Mouse (Mus musculus) olfactory bulb, adult 2 months (tissue): ENCODE measurements around the gene Ttc30a2. TPM values are rescaled to one million over a fixed set of nuclear protein-coding genes. Genes with fewer than 3 reads are reported as not detected.
"Not testable (repeated sequence)": the region's sequence is repeated elsewhere in the genome, so short reads cannot be mapped to it uniquely, and the experiment has no call there.

ENCODE experiments used
- H3K27ac ChIP-seq: fragments of 200-500 bp; 2 replicates; pipeline ENCODE4 v1.5.1; 2012; ENCODE audit warnings: low read depth, low read length; ENCODE audit not compliant: insufficient read depth
- H3K4me1 ChIP-seq: fragments of 200-500 bp; 2 replicates; pipeline ENCODE4 v1.6.1; 2012; ENCODE audit warnings: low read length; ENCODE audit not compliant: control insufficient read depth, insufficient read depth
- H3K4me3 ChIP-seq: fragments of 200-500 bp; 2 replicates; pipeline ENCODE4 v1.5.1; 2012; ENCODE audit warnings: mild to moderate bottlenecking, low read depth, low read length, moderate library complexity; ENCODE audit not compliant: insufficient read depth
- CTCF ChIP-seq: fragments of 200-500 bp; IDR thresholded peaks from 2 replicates; pipeline ENCODE4 v1.5.1; 2012; ENCODE audit warnings: low read depth, mild to moderate bottlenecking, low read length, moderate library complexity; ENCODE audit not compliant: insufficient read depth
- POLR2A ChIP-seq: fragments of 200-500 bp; IDR thresholded peaks from 2 replicates; pipeline ENCODE4 v1.6.1; 2012; ENCODE audit warnings: mild to moderate bottlenecking, low read depth, low read length, moderate library complexity; ENCODE audit not compliant: insufficient read depth
- WGBS: fragments of 180-500 bp; shearing (Covaris S2); methylation state at CpG from one replicate; pipeline ENCODE4 v1.1.7; 2018; 5-methylcytosine and 5-hydroxymethylcytosine counted together
- polyA plus RNA-seq: library from polyadenylated mRNA; stranded (reverse); fragments of >200 nt; gene quantifications from 2 replicates; pipeline ENCODE4 v1.2.4, GENCODE M21; 2012; ENCODE audit warnings: low replicate concordance; ENCODE audit not compliant: missing spikeins, insufficient read depth, insufficient read length

Ttc30a2 gene
- polyA plus RNA-seq, 1 experiment = not detected

DNA sequence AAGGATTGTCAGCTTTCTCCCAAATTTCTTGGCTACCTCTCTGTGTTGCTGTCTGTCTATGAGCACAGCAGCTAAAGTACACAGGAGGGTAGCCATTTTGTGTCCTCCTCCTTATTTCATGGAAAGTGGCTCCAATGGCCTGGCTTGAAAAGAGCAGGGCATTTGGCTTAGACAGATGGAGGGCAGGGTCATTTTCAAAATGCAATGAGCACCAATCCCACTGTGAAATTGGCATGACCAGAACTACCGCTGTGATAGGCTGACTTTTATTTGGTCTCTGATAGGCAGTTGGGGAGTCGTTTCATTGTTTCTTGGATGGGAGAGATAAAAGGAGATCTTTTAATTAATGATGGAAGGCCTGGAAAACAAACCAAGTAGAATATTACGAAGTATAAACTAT, 5.9 kb upstream of the Ttc30a2 start:
- WGBS = 87% methylated on average over 3 of the region's 3 CpGs
- Histone ChIP-seq H3K4me1 (peaks cover 10% of the 10 kb centered on the region; the same call in 1 of the 2 replicates), H3K27ac (no peak overlapping the region), H3K4me3 (no peak overlapping the region)
- no peak for TF ChIP-seq CTCF
- no peak for TF ChIP-seq POLR2A

DNA sequence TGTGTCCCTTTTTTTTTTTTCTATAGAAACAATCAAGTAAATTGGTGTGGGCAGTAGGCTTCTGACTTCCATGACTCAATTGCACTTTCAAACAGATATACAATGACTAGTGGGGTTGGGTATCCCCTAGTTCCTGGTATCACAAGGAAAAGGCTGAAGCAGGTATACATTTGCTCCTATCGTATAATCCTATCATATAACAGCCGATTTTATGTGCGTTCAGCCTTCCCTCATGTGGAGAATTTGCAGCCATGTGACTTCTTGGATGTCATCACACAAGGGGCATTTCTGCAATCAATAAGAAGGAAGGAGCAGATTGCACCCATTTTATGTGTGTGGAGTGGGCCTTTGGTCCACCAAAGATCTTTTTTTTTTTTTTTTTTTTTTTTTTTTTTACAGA, 5.1 kb upstream of the Ttc30a2 start:
- WGBS = 98% methylated on average over 3 of the region's 3 CpGs
- H3K4me3 ChIP-seq = no peak overlapping the region

DNA sequence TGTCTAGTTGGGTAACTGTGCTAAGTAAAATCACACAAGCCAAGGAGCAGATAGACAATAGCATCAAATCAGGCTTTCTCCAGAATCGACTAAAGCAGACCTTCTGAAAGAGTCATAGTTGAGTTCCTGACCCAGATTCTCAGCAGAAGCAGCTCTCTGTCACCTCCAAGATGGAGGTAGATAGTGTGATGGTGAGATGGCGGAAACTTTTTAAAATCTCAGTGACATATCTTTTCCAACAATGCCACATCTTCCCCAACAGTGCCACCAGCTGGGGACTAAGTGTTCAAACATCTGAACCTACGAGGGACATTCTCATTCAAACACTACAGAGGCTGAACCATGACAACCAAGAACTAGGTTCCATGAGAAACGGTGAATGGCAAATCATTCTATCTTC, 4.7 kb upstream of the Ttc30a2 start:
- H3K27ac ChIP-seq = no peak overlapping the region
- 95% methylated on average over 4 of the region's 4 CpGs for WGBS
- H3K4me3 ChIP-seq = no peak overlapping the region
- peaks cover 8% of the 10 kb centered on the region; the same call in 1 of the 2 replicates for H3K4me1 ChIP-seq
- TF ChIP-seq POLR2A = no peak
- TF ChIP-seq CTCF = no peak

More for the DNA sequence above, 5.1 kb upstream of the Ttc30a2 start:
- Histone ChIP-seq H3K27ac (no peak overlapping the region), H3K4me1 (peaks cover 10% of the 10 kb centered on the region; the same call in 1 of the 2 replicates)
- TF ChIP-seq CTCF (no peak), POLR2A (no peak)

DNA sequence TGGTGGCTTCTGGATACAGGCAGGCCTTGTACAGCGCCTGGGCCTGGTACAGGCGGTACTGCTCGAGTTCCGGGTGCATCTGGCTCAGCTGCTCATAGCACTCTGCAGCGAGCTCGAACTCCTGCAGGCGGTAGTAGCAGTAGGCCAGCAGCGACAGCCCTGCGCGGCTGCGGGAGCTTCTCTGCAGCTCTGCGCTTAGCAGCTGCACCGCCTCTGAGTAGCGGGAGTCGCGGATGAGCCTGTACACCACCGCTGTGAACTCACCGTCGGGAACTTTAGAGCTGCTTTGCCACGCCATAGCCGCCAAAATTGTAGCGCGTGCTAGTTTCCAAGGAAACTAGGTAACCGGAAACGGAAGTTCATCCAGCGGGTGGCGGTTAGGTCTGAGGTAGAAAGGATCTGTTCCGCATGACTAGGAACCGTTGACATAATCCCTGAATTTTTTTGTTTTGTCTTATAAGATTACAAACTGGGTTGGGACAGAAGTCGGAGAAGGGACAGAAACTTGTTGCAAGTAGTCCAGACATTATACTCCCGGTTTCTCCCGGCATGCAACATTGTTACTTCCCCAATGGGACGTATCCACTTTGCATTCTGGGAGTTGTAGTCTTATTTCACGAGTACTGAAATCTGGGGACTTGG, 3.6 kb upstream of the Ttc30a2 start, which contains the start of gene Ttc30a1:
Ttc30a1 (minus strand) TSS at position 528 of the 642 bp plus-strand sequence.
- not testable (repeated sequence) for H3K4me1 ChIP-seq, H3K27ac ChIP-seq
- peak within 1 kb of the TSS; percentile 52 for H3K4me3 ChIP-seq
- under 1% methylated on average over 34 of the region's 34 CpGs for WGBS

DNA sequence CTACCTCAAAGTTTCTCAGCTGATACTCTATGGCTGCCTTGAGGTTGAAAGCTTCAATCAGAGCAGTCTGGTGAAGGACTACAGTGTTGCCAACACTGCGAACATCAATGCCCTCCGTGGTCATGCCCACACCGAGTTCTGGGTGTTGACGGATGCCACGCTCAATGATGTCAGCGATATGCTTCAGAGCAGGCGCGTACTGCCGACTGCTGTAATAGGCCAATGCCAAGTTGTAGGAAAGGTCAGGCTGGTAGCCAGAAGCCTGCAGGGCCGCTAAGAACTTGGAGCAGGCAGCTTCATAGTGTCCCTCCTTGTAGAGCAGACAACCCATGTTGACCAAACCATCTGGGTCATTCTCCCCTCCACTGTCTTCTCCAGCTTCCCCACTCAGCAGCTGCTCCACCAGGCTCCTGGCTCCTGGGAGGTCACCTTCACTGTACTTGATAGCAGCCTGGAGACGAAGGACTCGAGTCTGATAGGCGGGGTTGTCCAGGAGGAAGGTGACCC, 3.0 kb upstream of the Ttc30a2 start:
- H3K4me1 ChIP-seq, H3K27ac ChIP-seq: not testable (repeated sequence)
- H3K4me3 ChIP-seq = peak overlapping the region; percentile 52
- WGBS = 98% methylated on average over 13 of the region's 13 CpGs

DNA sequence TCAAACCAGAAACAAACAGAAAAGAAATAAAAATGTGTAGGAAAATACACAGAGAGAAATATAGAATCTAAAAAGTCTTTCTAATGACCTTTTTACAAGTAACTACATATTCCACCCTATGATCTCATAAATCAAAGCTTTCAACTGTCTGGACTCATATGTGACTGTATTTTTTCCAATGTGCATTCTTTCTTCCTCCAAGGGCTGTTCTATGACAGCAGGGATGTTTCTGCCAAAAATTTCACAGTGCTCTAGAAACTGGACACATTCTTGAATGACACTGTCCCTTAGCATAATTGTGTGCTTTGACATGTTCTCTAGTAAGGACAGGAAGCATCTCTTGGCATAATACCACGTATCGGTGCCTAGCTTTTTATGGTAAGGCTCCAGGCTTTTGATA, 1.9 kb downstream of the Ttc30a2 start:
- H3K27ac ChIP-seq, H3K4me1 ChIP-seq, H3K4me3 ChIP-seq: not testable (repeated sequence)
- WGBS = 83% methylated on average over 2 of the region's 2 CpGs

DNA sequence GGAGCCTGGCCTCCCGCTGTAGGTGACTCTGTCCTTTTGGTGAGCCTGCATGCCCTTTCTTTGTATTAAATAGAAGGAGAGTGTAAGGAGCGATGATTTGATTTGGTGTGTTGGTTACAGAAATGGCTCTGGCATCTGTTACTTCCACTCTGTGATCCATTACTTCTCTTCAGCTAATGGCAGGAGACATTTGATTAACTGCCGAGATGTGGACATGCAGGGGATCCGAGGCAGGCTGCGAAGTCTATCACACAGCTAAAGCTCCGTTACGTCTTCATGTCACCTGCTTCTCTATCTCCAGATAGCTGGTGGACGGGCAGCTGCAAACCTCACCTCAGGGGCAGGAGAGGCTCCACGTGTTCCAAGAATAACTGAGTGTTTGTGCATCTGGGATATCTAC, 3.8 kb downstream of the Ttc30a2 start:
- TF ChIP-seq CTCF (no peak), POLR2A (no peak)

DNA sequence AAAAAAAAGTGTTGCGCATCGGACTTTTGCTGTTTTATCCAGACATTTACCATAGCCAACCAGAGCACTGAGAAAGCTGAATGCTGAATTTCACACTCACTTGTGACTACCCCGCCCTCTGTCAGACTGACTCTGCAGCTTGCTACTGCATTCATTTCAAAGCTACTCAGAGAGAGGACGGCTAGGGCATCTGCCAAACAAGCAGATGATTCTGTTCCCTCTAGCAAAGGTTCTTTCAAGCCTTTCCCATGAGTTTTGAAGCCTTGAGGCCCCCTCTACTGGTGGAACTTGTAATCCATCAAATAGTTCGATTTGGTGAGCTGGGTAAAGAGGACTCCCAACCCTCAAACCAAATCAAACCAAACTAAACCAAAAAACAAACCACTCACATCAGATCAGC, 13.0 kb downstream of the Ttc30a2 start:
- no peak overlapping the region for H3K27ac ChIP-seq
- H3K4me3 ChIP-seq = 0 out of 2 replicates have a peak overlapping the region, but pooled peaks have one; percentile 17
- no peak for TF ChIP-seq CTCF
- no peak for TF ChIP-seq POLR2A

More for the DNA sequence above, 3.8 kb downstream of the Ttc30a2 start:
- Histone ChIP-seq H3K27ac (no peak overlapping the region), H3K4me1 (no peaks in the 10 kb centered on the region), H3K4me3 (no peak overlapping the region)
- 81% methylated on average over 9 of the region's 9 CpGs for WGBS

DNA sequence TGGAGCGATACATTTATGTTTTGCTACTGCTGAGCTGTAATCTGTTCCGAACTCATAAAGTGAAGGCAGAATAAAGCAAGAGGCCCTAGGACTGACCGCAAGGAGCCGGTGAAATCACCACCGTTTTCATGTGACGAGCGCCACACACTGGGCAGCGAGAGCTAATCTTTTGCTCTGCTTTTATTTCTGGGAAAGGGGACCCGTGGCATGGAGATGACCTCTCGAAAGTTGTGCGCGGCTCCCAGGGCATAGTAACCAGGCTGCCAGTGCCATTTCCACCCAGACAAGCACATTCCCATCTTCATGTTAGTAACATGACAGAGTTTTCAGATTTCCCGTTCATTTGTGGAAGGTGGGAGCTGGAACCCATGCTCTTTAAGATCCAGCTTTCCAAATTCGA, 13.5 kb downstream of the Ttc30a2 start:
- TF ChIP-seq CTCF (peak; percentile 40; the same call in 1 of the 2 replicates), POLR2A (no peak)
- WGBS = 7% methylated on average over 14 of the region's 14 CpGs
- peaks cover 2% of the 10 kb centered on the region; the same call in 1 of the 2 replicates for H3K4me1 ChIP-seq
- H3K27ac ChIP-seq = no peak overlapping the region; the same call in 1 of the 2 replicates
- H3K4me3 ChIP-seq = peak overlapping the region; percentile 17; the same call in 1 of the 2 replicates

More for the DNA sequence above, 13.0 kb downstream of the Ttc30a2 start:
- 15% methylated on average over 5 of the region's 5 CpGs for WGBS
- H3K4me1 ChIP-seq = no peaks in the 10 kb centered on the region

DNA sequence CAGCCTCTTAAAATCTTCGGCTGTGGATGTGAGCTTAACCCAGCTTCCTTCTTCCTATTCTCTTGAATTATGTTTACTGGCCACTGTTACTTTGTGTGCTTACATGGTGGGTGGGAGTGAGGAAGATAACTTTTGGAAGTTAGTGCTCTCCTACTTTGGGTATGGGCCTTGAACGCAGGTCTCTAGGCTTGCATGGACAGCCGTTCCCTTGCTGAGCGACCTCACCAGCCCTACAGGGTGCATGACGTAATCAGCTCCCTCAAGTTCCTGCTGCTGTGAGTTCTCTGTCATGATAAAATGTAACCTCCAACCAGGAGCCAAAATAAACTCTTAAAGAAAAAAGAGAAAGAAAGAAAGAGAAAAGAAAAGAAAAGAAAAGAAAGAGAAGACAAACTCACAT, 13.9 kb downstream of the Ttc30a2 start:
- Histone ChIP-seq H3K4me3 (no peak overlapping the region), H3K27ac (no peak overlapping the region), H3K4me1 (peaks cover 2% of the 10 kb centered on the region; the same call in 1 of the 2 replicates)
- TF ChIP-seq CTCF (no peak), POLR2A (no peak)
- 65% methylated on average over 5 of the region's 5 CpGs for WGBS
